Mouse (Mus musculus) liver, embryonic 13.5 days (tissue): ENCODE data around the gene Gm11985. TPM values are rescaled to one million over a fixed set of nuclear protein-coding genes. Genes with fewer than 3 reads are reported as not detected.

ENCODE experiments used
- ATAC-seq: fragments of 200-750 bp; cut with Nextera tagmentation; 2 replicates; pipeline ENCODE4 v1.8.0; 2017; ENCODE audit warnings: low read depth, mild to moderate bottlenecking, moderate number of reproducible peaks, moderate library complexity
- DNase-seq: peaks from one replicate; pipeline ENCODE4 v3.0.0; 2022
- H3K27ac ChIP-seq: fragments of 300-500 bp; sonication (generic); 2 replicates; pipeline ENCODE4 v1.5.1; 2015; ENCODE audit warnings: moderate library complexity, mild to moderate bottlenecking, inconsistent platforms
- H3K27me3 ChIP-seq: fragments of 300-500 bp; sonication (generic); 2 replicates; pipeline ENCODE4 v1.6.1; 2015; ENCODE audit warnings: mild to moderate bottlenecking, inconsistent platforms
- H3K36me3 ChIP-seq: fragments of 300-500 bp; sonication (generic); 2 replicates; pipeline ENCODE4 v1.6.1; 2015; ENCODE audit warnings: mild to moderate bottlenecking, inconsistent platforms
- H3K4me1 ChIP-seq: fragments of 300-500 bp; sonication (generic); replicated peaks from 2 replicates; pipeline ENCODE4 v1.6.1; 2015; ENCODE audit warnings: inconsistent platforms
- H3K4me2 ChIP-seq: fragments of 300-500 bp; sonication (generic); 2 replicates; pipeline ENCODE4 v1.6.1; 2015; ENCODE audit warnings: inconsistent platforms, mild to moderate bottlenecking, moderate library complexity
- H3K4me3 ChIP-seq: fragments of 300-500 bp; sonication (generic); replicated peaks from 2 replicates; pipeline ENCODE4 v1.5.1; 2015; ENCODE audit warnings: mild to moderate bottlenecking, inconsistent platforms
- H3K9ac ChIP-seq: fragments of 300-500 bp; sonication (generic); 2 replicates; pipeline ENCODE4 v1.6.1; 2015; ENCODE audit warnings: mild to moderate bottlenecking, inconsistent platforms
- H3K9me3 ChIP-seq: fragments of 300-500 bp; sonication (generic); replicated peaks from 2 replicates; pipeline ENCODE4 v1.6.1; 2016; ENCODE audit warnings: inconsistent platforms
- WGBS: fragments of 180-500 bp; shearing (Covaris S2); methylation state at CpG from one replicate; pipeline ENCODE4 v1.1.7; 2015; ENCODE audit not compliant: insufficient replicate concordance; 5-methylcytosine and 5-hydroxymethylcytosine counted together
- polyA plus RNA-seq: library from polyadenylated mRNA; unstranded; fragments of >200 nt; fragmentation: Nextera tagmentation; extraction: Ambion mirVana; gene quantifications from 2 replicates; pipeline ENCODE4 v1.2.1, GENCODE M21; 2015

Gene Gm11985
- polyA plus RNA-seq, 1 experiment from 2014 or later = not detected

- 78% methylated on average over 12 of the region's 12 CpGs for WGBS
Measured at GRCm38 (mm10) chr11:7152371-7152770, 36.0 kb downstream of the Gm11985 start.

GRCm38 (mm10) chr11:7150511-7150910, 37.9 kb downstream of the Gm11985 start:
- H3K9me3 ChIP-seq = no peaks in the 10 kb centered on the region
- H3K4me1 ChIP-seq = peaks cover 4% of the 10 kb centered on the region; the same call in 1 of the 2 replicates
- H3K27me3 ChIP-seq = no peaks in the 10 kb centered on the region
- H3K36me3 ChIP-seq = no peaks in the 10 kb centered on the region
- DNase-seq (no peak), ATAC-seq (no peak)
- no peak overlapping the region for H3K4me2 ChIP-seq
- no peak overlapping the region for H3K4me3 ChIP-seq
- 79% methylated on average over 8 of the region's 8 CpGs for WGBS
- no peak overlapping the region for H3K27ac ChIP-seq
- no peak overlapping the region for H3K9ac ChIP-seq

More at GRCm38 (mm10) chr11:7152371-7152770, 36.0 kb downstream of the Gm11985 start:
- peak overlapping the region; percentile 66 for H3K27ac ChIP-seq
- no peaks in the 10 kb centered on the region for H3K36me3 ChIP-seq
- ATAC-seq (no peak), DNase-seq (no peak)
- H3K9ac ChIP-seq = no peak overlapping the region
- H3K4me1 ChIP-seq = peaks cover 4% of the 10 kb centered on the region; the same call in 1 of the 2 replicates
- no peaks in the 10 kb centered on the region for H3K9me3 ChIP-seq
- H3K4me3 ChIP-seq = no peak overlapping the region
- no peak overlapping the region for H3K4me2 ChIP-seq
- H3K27me3 ChIP-seq = no peaks in the 10 kb centered on the region

GRCm38 (mm10) chr11:7149471-7149870, 38.9 kb downstream of the Gm11985 start:
- ATAC-seq (no peak), DNase-seq (no peak)
- Histone ChIP-seq H3K4me2 (no peak overlapping the region), H3K36me3 (no peaks in the 10 kb centered on the region), H3K9me3 (no peaks in the 10 kb centered on the region), H3K9ac (no peak overlapping the region), H3K4me1 (peaks cover 4% of the 10 kb centered on the region; the same call in 1 of the 2 replicates), H3K27me3 (no peaks in the 10 kb centered on the region), H3K4me3 (no peak overlapping the region), H3K27ac (no peak overlapping the region)
- WGBS = 66% methylated on average over 7 of the region's 7 CpGs

- H3K4me3 ChIP-seq = no peak overlapping the region
- no peak overlapping the region for H3K4me2 ChIP-seq
- no peak for DNase-seq
- H3K27ac ChIP-seq = no peak overlapping the region
- no peaks in the 10 kb centered on the region for H3K9me3 ChIP-seq
- H3K36me3 ChIP-seq = no peaks in the 10 kb centered on the region
- ATAC-seq = no peak
- no peak overlapping the region for H3K9ac ChIP-seq
- H3K27me3 ChIP-seq = no peaks in the 10 kb centered on the region
- WGBS = 64% methylated on average over 7 of the region's 7 CpGs
- peaks cover 4% of the 10 kb centered on the region; the same call in 1 of the 2 replicates for H3K4me1 ChIP-seq
Measured at GRCm38 (mm10) chr11:7147945-7148344, 40.4 kb downstream of the Gm11985 start.

GRCm38 (mm10) chr11:7147536-7147935, 40.8 kb downstream of the Gm11985 start:
- ATAC-seq = no peak
- Histone ChIP-seq H3K4me1 (peaks cover 4% of the 10 kb centered on the region; the same call in 1 of the 2 replicates), H3K36me3 (no peaks in the 10 kb centered on the region), H3K4me3 (no peak overlapping the region), H3K9me3 (no peaks in the 10 kb centered on the region), H3K9ac (no peak overlapping the region), H3K4me2 (no peak overlapping the region), H3K27me3 (no peaks in the 10 kb centered on the region), H3K27ac (no peak overlapping the region)
- 72% methylated on average over 8 of the region's 8 CpGs for WGBS
- DNase-seq = no peak

- no peak overlapping the region for H3K27ac ChIP-seq
Measured at GRCm38 (mm10) chr11:7145221-7145620, 43.1 kb downstream of the Gm11985 start.

GRCm38 (mm10) chr11:7144369-7144768, 44.0 kb downstream of the Gm11985 start:
- WGBS = 70% methylated on average over 11 of the region's 11 CpGs
- Histone ChIP-seq H3K9me3 (no peaks in the 10 kb centered on the region), H3K4me3 (no peak overlapping the region), H3K27me3 (no peaks in the 10 kb centered on the region), H3K9ac (no peak overlapping the region), H3K27ac (no peak overlapping the region), H3K36me3 (no peaks in the 10 kb centered on the region), H3K4me2 (no peak overlapping the region), H3K4me1 (no peaks in the 10 kb centered on the region)
- DNase-seq (no peak), ATAC-seq (no peak)

More at GRCm38 (mm10) chr11:7145221-7145620, 43.1 kb downstream of the Gm11985 start:
- H3K36me3 ChIP-seq = no peaks in the 10 kb centered on the region
- DNase-seq (no peak), ATAC-seq (peak; percentile 45; the same call in 1 of the 2 replicates)
- no peaks in the 10 kb centered on the region for H3K9me3 ChIP-seq
- WGBS = 18% methylated on average over 4 of the region's 4 CpGs
- no peak overlapping the region for H3K4me2 ChIP-seq
- H3K9ac ChIP-seq = no peak overlapping the region
- H3K27me3 ChIP-seq = no peaks in the 10 kb centered on the region
- H3K4me3 ChIP-seq = no peak overlapping the region
- no peaks in the 10 kb centered on the region for H3K4me1 ChIP-seq

- H3K4me1 ChIP-seq = no peaks in the 10 kb centered on the region
- H3K27ac ChIP-seq = no peak overlapping the region
- ATAC-seq = no peak
- 39% methylated on average over 3 of the region's 3 CpGs for WGBS
- no peaks in the 10 kb centered on the region for H3K27me3 ChIP-seq
- H3K4me2 ChIP-seq = no peak overlapping the region
- no peaks in the 10 kb centered on the region for H3K36me3 ChIP-seq
- DNase-seq = no peak
- no peak overlapping the region for H3K9ac ChIP-seq
- H3K4me3 ChIP-seq = no peak overlapping the region
- H3K9me3 ChIP-seq = no peaks in the 10 kb centered on the region
Measured at GRCm38 (mm10) chr11:7142725-7143124, 45.6 kb downstream of the Gm11985 start.

GRCm38 (mm10) chr11:7140449-7140848, 47.9 kb downstream of the Gm11985 start:
- DNase-seq = no peak
- H3K36me3 ChIP-seq = no peaks in the 10 kb centered on the region
- H3K4me1 ChIP-seq = peaks cover 6% of the 10 kb centered on the region; the same call in 1 of the 2 replicates
- H3K4me2 ChIP-seq = no peak overlapping the region
- ATAC-seq = no peak
- WGBS = 51% methylated on average over 3 of the region's 3 CpGs
- no peak overlapping the region for H3K4me3 ChIP-seq
- no peaks in the 10 kb centered on the region for H3K9me3 ChIP-seq
- no peak overlapping the region for H3K27ac ChIP-seq
- no peak overlapping the region for H3K9ac ChIP-seq
- no peaks in the 10 kb centered on the region for H3K27me3 ChIP-seq

GRCm38 (mm10) chr11:7138370-7138769, 50.0 kb downstream of the Gm11985 start:
- 54% methylated on average over 8 of the region's 8 CpGs for WGBS
- Histone ChIP-seq H3K36me3 (no peaks in the 10 kb centered on the region), H3K27me3 (no peaks in the 10 kb centered on the region), H3K27ac (no peak overlapping the region), H3K4me3 (no peak overlapping the region), H3K9me3 (no peaks in the 10 kb centered on the region), H3K4me1 (peaks cover 10% of the 10 kb centered on the region), H3K4me2 (0 out of 2 replicates have a peak overlapping the region, but pooled peaks have one; percentile 10), H3K9ac (no peak overlapping the region)
- peak; percentile 72 for ATAC-seq
- DNase-seq = no peak

GRCm38 (mm10) chr11:7136246-7136855, 52.0 kb downstream of the Gm11985 start:
- DNase-seq (no peak), ATAC-seq (no peak)
- H3K9me3 ChIP-seq = no peaks in the 10 kb centered on the region
- no peak overlapping the region for H3K4me2 ChIP-seq
- H3K9ac ChIP-seq = no peak overlapping the region
- no peaks in the 10 kb centered on the region for H3K36me3 ChIP-seq
- H3K4me1 ChIP-seq = peaks cover 10% of the 10 kb centered on the region
- H3K27me3 ChIP-seq = no peaks in the 10 kb centered on the region
- H3K27ac ChIP-seq = no peak overlapping the region
- H3K4me3 ChIP-seq = no peak overlapping the region
- WGBS = 86% methylated on average over 5 of the region's 5 CpGs

- no peak for ATAC-seq
- H3K4me2 ChIP-seq = no peak overlapping the region
- DNase-seq = no peak
- H3K9me3 ChIP-seq = no peaks in the 10 kb centered on the region
- no peak overlapping the region for H3K4me3 ChIP-seq
- H3K4me1 ChIP-seq = peaks cover 10% of the 10 kb centered on the region
- H3K27me3 ChIP-seq = no peaks in the 10 kb centered on the region
- no peak overlapping the region for H3K27ac ChIP-seq
- no peaks in the 10 kb centered on the region for H3K36me3 ChIP-seq
- 65% methylated on average over 9 of the region's 9 CpGs for WGBS
- H3K9ac ChIP-seq = no peak overlapping the region
Measured at GRCm38 (mm10) chr11:7135763-7136162, 52.6 kb downstream of the Gm11985 start.
